Mouse (Mus musculus): ENCODE measurements around the gene Smurf2. TPM values are rescaled to one million over a fixed set of nuclear protein-coding genes. Genes with fewer than 3 reads are reported as not detected.
A peak's percentile ranks its signal among the peaks of the same experiment; 100 is the strongest.

Gene Smurf2
- polyA plus RNA-seq, 1 experiment, result 17.0 TPM

DNA sequence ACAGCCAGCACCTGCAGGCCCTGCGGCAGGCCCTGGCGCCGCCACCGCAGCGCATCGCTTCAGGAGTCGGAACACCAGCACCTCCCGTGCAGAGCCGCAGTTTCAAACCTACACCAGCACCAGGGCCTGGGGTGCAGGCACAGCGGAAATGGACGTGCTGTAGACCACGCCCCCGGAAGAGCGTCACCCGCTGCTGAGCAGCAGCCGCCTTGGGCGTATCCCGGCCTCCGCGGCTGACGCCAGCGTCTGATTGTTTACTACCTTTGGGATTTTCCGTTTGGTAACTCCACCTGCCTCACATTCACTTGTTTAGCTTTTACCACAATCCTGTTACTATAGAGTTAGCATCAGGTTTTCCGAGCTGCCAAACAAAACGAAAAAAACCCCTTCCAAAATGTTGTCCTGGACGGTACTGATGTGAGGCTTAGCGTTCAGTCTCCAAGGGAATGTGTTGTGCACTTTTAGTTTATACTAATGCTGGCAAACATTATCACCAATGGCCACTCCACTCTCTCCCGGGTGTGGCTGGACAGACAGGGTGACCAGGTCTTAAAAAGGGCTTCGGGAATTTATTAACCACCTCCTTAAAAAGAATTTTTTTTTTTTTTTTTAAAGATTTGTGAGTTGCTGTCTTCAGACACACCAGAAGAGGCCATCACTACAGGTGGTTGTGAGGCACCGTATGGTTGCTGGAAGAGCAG, 141.0 kb downstream of the Smurf2 start, which contains the start of gene Polg2:
TSS of gene Polg2 (minus strand) at position 150 of the 701 bp plus-strand sequence.
- peak; percentile 85 to 92 for DNase-seq (ENCODE audit: extremely low spot score in 1 of 2, low spot score in 1 of 2)

DNA sequence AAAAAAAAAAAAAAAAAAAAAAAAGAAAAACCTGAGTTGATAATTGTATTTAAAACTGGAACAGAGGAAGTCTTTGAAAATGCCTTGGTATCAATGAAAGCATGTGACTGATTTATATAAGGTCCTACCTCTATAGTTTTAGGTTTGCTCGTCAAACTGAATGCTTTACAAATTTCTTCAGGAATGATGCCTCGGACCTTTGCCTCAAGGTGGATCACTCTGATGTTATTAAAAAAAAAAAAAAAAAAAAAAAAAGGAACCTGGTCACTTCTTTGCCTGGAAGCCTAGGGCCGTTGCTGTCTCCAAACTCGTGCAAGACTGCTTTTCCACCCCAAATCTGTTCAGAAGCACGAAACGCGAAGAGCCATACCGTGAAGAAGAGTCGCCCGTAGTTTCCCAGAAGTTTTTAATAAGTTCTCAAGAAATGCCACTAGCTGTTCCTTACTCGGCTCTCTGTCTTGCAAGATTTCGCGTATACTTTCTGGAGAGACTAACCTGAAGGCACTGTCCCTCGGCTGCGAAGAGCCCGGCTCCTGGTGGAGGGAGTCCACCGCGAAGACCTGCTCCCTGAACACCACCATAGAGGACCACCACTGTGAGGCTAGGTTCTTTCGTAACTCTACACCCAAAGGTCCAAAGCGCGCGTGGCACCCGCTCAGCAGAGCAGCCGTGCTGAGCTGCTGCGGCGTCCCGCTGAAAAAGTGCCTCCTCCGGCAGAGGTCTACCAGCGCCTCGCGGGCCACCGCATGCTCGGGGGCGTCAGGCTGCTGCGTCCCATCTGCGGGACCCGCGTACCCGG, 141.7 kb downstream of the Smurf2 start:
- no peak for DNase-seq (ENCODE audit: extremely low spot score in 1 of 2, low spot score in 1 of 2)

DNA sequence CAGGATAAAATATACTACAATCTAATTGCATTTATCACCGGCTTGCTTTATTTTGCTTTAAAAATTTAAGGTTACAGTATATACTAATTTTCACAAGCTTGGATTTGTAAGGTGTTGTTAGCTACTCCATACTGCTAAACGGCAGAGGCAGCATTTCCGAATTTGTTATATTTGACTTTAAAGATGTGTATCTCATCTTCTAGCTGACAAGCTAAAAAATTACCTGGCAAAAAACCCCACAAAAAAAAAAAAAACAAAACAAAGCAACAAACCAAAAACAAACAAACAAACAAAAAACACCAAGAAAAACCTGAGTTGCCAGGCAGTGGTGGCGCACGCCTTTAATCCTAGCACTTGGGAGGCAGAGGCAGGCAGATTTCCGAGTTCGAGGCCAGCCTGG, 142.4 kb downstream of the Smurf2 start:
- DNase-seq (ENCODE audit: extremely low spot score in 1 of 2, low spot score in 1 of 2), result no peak

DNA sequence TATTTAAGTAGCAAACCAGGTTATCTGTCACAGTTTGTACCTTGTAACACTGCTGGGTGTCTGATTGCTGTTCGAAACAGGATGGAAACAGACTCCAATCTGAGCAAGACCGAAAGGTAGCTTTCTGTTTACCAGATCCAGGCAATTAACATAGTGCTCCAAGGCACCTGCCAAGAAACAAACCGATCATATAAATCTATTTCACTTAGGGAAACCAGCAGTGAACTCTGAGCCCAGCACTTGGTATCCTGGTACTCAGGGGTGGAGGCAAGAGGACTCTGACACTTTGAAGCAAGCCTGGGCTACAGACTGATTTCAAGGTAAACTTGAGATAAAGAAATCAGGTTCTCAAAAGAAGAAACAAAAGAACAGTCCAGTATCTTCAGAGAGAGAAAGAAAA, 143.1 kb downstream of the Smurf2 start:
- DNase-seq (ENCODE audit: extremely low spot score in 1 of 2, low spot score in 1 of 2), result no peak

DNA sequence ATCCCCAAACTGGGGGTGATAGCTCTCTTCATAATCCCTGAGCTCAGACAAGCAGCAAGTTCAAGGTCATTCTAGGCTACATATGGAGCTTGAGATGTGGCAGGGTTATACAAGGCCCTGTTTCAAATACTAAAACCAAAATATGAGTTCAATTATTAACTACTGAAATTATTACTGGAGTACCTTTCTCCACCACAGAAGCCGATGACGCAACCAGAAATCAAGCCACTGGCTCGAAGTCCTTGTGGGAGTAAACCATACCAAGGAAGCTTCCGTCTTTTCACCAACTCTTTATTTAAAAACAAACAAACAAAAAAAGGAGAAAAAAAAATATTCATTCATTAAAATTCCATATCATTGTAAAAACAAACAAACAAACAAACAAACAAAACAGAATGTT, 143.6 kb downstream of the Smurf2 start:
- DNase-seq (ENCODE audit: extremely low spot score in 1 of 2, low spot score in 1 of 2), result no peak

DNA sequence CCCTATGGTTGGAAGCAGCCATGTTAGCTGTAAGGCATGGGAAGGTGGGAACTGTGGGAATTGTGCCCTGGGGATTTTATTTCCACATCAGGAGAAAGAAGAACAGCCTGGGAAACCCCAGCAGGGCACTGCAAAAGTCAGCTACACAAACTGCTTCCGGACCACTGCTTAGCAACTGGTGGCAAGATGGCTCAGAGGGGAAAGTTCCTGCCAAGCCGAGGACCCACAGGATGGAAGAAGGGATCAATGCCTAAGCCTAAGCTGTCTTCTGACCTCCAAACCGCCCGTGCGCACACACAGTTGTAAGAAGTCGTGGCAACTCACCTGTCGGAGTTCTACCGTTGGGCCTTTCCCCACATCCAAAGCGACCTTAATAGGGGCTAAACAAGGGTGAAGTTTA, 147.5 kb downstream of the Smurf2 start:
- DNase-seq (ENCODE audit: extremely low spot score in 1 of 2, low spot score in 1 of 2), result no peak

DNA sequence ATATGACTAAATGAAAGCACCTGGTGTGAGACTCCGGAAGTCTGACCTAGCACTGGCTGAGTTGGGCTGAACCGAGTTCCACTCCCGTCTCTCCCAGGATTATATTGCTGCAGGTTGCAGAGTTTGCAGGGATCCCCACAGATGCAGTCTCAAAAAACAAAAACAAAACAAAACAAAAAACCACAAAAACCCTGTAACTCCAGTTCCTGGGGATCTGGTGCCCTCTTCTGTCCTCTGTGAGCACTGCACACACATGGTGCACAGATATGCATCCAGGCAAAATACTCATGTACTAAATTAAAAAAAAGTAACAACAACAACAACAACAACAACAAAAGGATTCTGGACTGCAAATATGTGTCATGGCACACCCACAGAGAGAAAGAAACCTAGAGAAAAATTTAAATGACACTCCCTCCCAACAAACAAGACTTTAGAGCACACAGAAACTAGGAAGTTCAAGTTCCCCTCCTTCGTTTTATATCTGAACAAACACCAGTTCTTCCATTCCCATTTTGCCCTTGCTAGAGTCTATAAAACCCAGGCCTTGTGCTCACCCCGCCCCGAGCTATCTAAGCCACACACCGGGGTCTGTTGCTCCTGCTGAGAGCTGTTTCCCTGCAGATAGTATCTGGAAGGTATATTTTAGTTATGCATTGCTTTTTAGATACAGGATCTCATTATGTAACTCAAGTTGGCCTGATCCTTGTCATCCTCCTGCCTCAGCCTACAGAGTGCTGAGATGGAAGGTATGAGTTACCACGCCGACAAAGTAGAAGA, 150.1 kb downstream of the Smurf2 start:
- no peak for DNase-seq (ENCODE audit: extremely low spot score in 1 of 2, low spot score in 1 of 2)

Other genes starting within 250 kb of the Smurf2 start
- gene Pecam1, start 170.1 kb downstream of the Smurf2 start, polyA plus RNA-seq (2012; rRNA removed), result 17.0 and 20.1 TPM in 2 replicates
- gene Milr1, start 169.5 kb downstream of the Smurf2 start, polyA plus RNA-seq (2012; rRNA removed), result 0.15 and 0.78 TPM in 2 replicates
- 5.6 and 5.9 TPM in 2 replicates for gene Polg2, start 141.2 kb downstream of the Smurf2 start, polyA plus RNA-seq (2012; rRNA removed)
- gene Ddx5, start 131.5 kb downstream of the Smurf2 start, polyA plus RNA-seq (2012; rRNA removed), result 601 and 664 TPM in 2 replicates
- gene Cep95, start 131.5 kb downstream of the Smurf2 start, polyA plus RNA-seq (2012; rRNA removed), result 22.3 and 23.1 TPM in 2 replicates
- 29.8 and 30.9 TPM in 2 replicates for gene Kpna2, start 78.8 kb upstream of the Smurf2 start, polyA plus RNA-seq (2012; rRNA removed)
- gene 1810010H24Rik, start 105.0 kb upstream of the Smurf2 start, polyA plus RNA-seq (2012; rRNA removed), result 5.9 and 6.2 TPM in 2 replicates
- gene Bptf, start 211.4 kb upstream of the Smurf2 start, polyA plus RNA-seq (2012; rRNA removed), result 46.0 and 49.4 TPM in 2 replicates